Mouse (Mus musculus) CH12F3 (cell line): ENCODE data around the gene Bin2.

Experiments
- in situ Hi-C: fragments of 300-500 bp; cut with MboI; formaldehyde crosslinking; loops from 2 replicates; pipeline ENCODE4 v1.14.3; 2020; ENCODE audit warnings: low sequenced_read_pairs

Gene Bin2

GRCm38 (mm10) chr15:100669337-100669736, at the start of gene Bin2:
Bin2 (minus strand) TSS chr15:100669553.
- in situ Hi-C loops = no loop called here

- in situ Hi-C loops = no loop called here
Measured at GRCm38 (mm10) chr15:100718572-100718971, 49.2 kb upstream of the Bin2 start.

GRCm38 (mm10) chr15:100717933-100718332, 48.6 kb upstream of the Bin2 start:
- in situ Hi-C loops = no loop called here

DNA sequence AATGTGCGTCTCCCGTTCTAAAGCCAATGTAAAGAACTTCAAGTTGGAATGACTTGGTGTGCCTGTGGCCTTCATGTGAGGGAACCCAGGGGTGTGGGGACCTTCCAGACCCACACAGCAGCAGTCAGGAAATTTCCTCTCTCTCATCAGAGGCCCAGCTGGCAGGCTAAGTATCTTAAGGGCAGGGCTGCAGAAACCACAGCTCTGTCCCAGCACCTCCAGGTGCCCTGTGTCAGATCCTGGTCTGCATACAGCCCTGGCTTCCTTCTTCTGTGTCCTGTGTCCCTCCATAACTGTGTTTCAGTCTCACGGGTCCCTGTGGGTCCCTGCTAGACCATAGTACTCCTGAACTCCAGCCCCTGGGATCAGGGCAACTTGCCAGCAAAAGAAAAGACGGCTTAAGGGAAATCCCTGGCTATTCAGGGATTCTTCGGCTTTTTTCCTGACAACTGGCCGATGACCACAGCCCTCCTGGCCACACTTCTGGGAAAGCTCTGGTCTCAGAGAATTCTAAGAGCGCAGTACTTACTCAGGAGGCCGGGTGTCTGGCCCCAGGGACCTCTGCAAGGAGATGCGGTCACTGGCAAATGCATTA, 46.1 kb upstream of the Bin2 start:
- in situ Hi-C loops = no loop called here

GRCm38 (mm10) chr15:100714470-100714869, 45.1 kb upstream of the Bin2 start:
- in situ Hi-C loops = no loop called here

- in situ Hi-C loops = no loop called here
Measured at GRCm38 (mm10) chr15:100710838-100711237, 41.5 kb upstream of the Bin2 start.

- in situ Hi-C loops = no loop called here
Measured at GRCm38 (mm10) chr15:100708433-100709078, 39.2 kb upstream of the Bin2 start.

DNA sequence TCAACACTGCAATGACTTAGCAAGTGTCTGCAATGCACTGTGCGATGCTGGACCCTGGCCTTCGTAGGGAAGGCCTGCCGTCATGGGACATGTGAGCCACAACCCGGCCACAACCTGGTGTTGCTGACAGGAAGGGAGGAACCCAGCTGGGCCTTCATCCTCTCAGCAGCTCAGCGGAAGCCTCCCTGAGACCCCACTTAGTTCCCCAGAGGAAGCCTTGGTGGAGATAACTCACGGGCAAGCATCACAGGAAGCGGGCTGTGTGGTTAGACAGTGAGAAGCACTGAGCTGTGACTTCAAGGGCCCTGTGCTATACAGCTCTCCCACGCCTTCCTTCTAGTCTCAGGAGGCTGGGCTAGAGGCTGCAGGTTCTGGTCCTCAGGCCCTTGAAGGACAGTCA, 36.9 kb upstream of the Bin2 start:
- in situ Hi-C loops = no loop called here

- in situ Hi-C loops = no loop called here
Measured at GRCm38 (mm10) chr15:100705376-100705775, 36.0 kb upstream of the Bin2 start.

- in situ Hi-C loops = no loop called here
Measured at GRCm38 (mm10) chr15:100703913-100704312, 34.6 kb upstream of the Bin2 start.

DNA sequence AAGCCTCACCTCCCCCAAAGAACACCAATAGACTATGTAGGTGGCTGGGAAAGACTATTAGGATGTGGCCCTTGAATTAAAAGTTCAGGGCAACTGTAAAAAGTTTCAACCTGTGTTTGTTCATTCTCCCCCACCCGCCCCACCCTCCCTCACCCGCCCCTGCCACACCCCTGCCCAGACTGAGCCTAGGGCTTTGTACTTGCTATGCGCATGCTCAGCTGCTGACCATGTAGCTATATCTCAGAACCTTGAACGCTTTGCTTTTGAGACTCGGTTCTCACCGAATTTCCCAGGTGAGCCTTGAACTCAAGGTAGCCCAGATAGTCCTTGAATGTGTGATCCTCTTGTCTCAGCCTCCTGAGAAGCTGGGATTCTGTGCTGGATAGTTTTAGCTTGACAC, 32.5 kb upstream of the Bin2 start:
- in situ Hi-C loops = no loop called here

GRCm38 (mm10) chr15:100701108-100701507, 31.8 kb upstream of the Bin2 start:
- in situ Hi-C loops = no loop called here

GRCm38 (mm10) chr15:100700424-100700823, 31.1 kb upstream of the Bin2 start:
- in situ Hi-C loops = no loop called here

DNA sequence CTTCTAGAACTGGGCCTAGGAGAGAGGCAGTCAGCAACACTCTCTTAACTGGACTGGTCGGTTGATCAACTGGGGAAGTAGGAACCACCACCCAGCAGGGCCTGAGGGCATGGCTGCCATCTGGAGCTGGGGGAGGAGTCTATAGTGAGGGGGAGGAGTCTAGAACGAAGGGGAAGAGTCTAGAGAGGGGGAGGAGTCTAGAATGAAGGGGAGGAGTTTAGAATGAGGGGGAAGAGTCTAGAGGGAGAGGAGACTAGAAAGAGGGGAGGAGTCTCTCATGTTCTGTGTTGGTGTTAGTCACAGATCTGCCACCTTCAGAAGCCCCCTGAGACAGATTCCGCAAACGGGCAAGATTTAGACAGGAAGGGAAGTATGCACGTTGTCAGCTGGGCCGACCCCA, 30.0 kb upstream of the Bin2 start:
- in situ Hi-C loops = loop anchor here (25.0 kb wide), 1 partner anchor 162 kb away; no protein-coding TSS in a partner anchor

DNA sequence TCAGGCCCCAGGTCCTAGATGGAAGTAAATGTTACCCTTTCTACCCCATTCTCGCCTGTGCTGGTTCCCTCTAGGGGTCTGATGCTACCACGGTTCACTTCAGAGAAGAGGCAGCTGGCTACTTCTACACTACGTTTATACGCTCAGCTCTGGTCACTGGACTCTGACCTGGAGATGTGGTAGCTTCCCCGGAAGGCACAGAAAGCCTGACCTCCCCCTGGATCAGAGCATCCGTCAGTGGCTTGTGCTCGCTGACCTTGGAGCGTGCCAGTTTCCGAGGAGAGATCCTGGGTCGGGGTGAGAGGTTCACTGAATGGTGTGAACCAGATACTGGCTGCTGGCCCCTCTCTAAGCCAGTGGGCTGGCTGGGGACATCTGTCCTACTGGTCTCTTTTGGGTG, 28.7 kb upstream of the Bin2 start:
- in situ Hi-C loops = loop anchor here (25.0 kb wide), 1 partner anchor 161 kb away; no protein-coding TSS in a partner anchor

DNA sequence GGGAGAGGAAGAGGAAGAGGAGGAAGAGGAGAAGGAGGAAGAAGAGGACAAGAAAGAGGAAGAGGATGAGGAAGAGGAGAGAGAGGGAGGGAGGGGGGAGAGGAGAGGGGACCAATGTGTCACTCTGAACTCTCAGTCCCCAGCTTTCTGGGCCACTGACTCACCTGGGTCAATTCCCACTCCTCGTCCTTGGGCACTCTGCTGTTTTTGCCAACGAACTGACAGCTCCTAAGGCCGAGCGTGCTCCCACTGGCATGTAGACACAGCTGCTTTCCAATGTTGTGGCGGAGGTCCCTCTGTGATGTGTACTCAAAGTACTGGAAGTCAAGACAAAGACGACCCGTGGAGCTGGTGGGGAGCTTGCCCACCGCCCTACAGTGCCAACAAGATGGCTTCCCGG, 25.1 kb upstream of the Bin2 start:
- in situ Hi-C loops = loop anchor here (25.0 kb wide), 1 partner anchor 157 kb away; no protein-coding TSS in a partner anchor

DNA sequence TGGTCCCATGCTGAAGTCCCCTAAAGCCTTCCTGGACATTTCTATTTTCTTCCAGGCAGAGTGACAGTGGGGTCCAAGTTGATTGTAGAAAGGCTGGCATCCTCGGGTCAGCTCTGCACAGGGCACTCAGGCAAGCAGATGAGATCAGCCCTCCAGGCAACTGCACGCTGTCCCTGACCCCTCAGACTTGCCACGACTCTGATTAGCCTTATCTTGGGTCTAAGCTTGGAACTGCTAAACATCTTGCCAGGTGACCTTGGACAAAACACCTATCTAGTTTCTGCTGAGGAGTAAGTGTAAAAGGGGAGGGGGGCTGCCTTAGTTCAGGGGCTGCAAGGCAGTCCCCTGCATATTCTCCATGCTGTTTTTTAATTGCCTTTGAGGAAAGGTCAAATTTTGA, 22.6 kb upstream of the Bin2 start:
- in situ Hi-C loops = loop anchor here (25.0 kb wide), 1 partner anchor 155 kb away; no protein-coding TSS in a partner anchor

DNA sequence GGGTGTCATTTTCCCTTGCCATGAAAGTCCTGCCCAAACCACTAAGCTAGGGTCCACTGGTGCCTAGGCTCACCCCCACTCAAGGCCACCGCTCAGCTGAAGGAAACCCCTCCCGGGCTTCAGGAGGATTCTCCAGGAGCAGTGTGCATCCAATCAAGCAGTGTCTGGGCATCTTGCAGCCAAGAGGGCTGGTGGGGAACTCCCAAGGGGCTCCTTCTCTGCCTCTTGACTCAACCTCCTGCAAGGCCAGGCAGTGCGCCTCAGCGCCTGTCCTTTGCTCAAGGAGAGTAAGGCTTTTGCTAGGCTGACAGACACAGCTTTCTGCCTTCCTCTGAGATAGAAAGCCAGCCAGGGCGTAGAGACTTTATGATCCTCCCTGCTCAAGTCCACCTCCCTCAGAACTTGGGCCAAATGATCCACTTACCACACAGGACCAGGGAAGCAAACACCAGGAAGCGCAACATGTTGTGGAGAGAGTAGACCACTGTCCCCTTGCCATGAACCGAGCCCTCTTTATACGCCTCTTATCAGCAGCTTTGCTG, 18.1 kb upstream of the Bin2 start, which contains the start of gene Cela1:
TSS of gene Cela1 (minus strand) at position 492 of the 542 bp plus-strand sequence.
- in situ Hi-C loops = loop anchor here (25.0 kb wide), 1 partner anchor 150 kb away; no protein-coding TSS in a partner anchor

DNA sequence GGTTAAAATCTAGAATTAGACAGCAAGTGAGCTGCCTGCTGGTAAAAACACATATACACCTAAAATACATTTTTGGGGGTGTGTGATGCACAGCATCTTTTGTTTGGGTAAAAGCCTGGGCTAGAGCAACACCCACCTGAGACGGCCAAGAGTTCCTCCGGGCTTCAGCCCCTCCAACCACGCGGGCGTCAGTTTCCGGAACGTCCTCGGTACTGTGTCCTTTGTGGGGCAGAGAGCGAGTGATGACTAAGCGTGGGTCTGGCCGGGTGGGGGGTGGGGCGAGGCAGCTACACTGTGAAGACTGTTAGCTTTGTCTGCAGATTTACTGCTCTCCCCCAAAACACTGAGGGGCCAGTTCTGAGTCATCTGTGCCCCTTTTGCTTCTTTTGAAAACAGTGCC, 17.6 kb upstream of the Bin2 start:
- in situ Hi-C loops = loop anchor here (25.0 kb wide), 1 partner anchor 150 kb away; no protein-coding TSS in a partner anchor

DNA sequence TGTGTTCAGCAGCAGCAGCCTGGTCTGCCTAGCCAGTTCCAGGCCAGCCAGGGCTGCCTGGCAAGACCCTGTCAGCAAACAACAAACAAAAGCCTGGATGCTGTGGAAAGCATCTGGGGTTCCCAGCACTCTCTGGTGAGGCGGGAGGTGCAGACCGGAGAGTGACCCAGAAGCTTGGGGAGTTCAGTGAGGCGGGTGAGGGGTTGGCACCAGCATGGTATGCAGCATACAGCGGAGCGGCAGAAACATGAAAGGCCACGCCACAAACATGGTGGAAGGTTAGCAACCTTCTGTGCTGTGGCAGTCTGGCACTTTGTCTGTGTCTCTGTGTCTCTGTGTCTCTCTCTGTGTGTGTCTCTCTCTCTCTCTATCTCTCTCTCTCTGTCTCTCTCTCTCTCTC, 17.1 kb upstream of the Bin2 start:
- in situ Hi-C loops = loop anchor here (25.0 kb wide), 1 partner anchor 149 kb away; no protein-coding TSS in a partner anchor

DNA sequence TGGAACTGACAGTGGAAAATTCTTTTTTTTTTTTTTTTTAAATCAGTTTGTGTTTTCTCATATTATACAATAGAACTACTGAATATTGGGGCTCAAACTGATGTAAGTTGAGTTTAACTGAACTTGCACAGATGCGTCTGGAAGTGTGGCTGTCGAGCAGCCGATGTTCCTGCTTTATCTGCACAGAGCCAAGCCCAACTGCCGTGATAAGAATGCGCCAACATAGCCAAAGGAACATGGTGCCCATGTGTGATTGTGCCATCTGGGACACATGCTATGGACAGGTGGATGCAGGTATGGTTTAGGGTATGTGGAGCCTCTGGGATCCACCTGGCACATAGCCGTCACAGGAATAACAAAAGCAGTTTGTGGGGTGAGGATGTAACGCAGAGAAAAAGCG, 16.5 kb upstream of the Bin2 start:
- in situ Hi-C loops = loop anchor here (25.0 kb wide), 1 partner anchor 149 kb away; no protein-coding TSS in a partner anchor

GRCm38 (mm10) chr15:100685255-100685654, 15.9 kb upstream of the Bin2 start:
- in situ Hi-C loops = loop anchor here (25.0 kb wide), 1 partner anchor 148 kb away; no protein-coding TSS in a partner anchor
